Mouse (Mus musculus) C2C12 (cell line): ENCODE measurements around the gene Pbx4.

Experiments used
- CEBPB ChIP-seq: IDR thresholded peaks from one replicate; pipeline ENCODE4 v1.6.1; 2011; ENCODE audit warnings: low read depth, mild to moderate bottlenecking, control low read depth, moderate library complexity
- CTCF ChIP-seq: IDR thresholded peaks from one replicate; pipeline ENCODE4 v1.5.1; 2011; ENCODE audit not compliant: control insufficient read depth, insufficient read depth, insufficient read length
- FOSL1 ChIP-seq: IDR thresholded peaks from one replicate; pipeline ENCODE4 v1.8.0; 2011; ENCODE audit warnings: mild to moderate bottlenecking, low read length; ENCODE audit not compliant: poor library complexity, insufficient read depth, severe bottlenecking
- MAX ChIP-seq: IDR thresholded peaks from one replicate; pipeline ENCODE4 v1.6.1; 2011; ENCODE audit warnings: mild to moderate bottlenecking, control low read depth
- MYOD1 ChIP-seq: IDR thresholded peaks from one replicate; pipeline ENCODE4 v1.6.1; 2011; ENCODE audit warnings: low read depth; ENCODE audit not compliant: control insufficient read depth, insufficient read length
- MYOG ChIP-seq: IDR thresholded peaks from one replicate; pipeline ENCODE4 v1.6.1; 2011; ENCODE audit not compliant: control insufficient read depth, insufficient read length; ENCODE audit errors: extremely low read depth

GRCm38 (mm10) chr8:69804537-69804936 lies 27.8 kb upstream of the Pbx4 start:
- TF ChIP-seq CTCF (no peak), MAX (no peak), MYOD1 (no peak), MYOG (no peak), FOSL1 (no peak), CEBPB (no peak)
